Mouse (Mus musculus): ENCODE data around the gene Stk32c. TPM values are rescaled to one million over a fixed set of nuclear protein-coding genes. Genes with fewer than 3 reads are reported as not detected.

Stk32c gene
- total and polyA plus RNA-seq, 3 experiments: 0.21 TPM; not detected in 2

DNA sequence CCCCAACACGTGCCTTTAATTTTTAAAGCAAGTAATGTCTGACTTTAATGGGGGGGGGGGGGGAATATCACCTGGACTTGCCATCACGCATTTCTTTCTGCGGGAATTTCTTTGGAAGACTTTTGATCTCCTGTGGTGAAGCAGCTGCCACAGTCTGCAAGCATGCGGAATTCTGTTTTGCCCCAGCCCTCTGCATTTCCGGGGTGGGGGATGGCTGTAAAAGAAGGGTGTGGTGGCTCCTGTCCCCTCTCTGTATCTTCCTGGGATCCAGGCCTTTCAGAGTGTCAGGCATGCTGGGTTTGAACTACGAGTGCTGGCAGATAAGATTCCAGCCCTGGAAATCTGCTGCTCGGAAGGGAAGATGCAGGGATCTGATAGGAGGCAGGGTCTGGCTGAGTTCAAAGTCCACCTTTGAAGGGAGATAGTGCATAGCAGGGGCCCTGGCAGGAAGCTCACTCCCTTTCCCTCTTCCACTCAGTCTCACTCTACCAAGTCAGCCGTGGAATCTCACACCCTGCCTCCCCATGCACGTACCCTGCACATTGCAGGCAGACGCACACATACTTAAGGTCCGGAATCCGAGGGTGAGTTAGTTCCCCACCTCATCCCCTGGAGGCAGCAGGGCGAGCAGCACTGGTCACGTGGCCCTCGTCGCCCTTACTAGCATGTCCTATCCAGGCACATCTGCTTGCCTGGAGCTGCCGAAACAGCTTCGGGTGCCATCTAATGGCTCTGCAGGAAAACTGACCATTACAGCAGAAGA is 21.5 kb upstream of the Stk32c start (continued):
- TF ChIP-seq MYC (IDR thresholded peaks at IDR 0.05; ENCODE audit: low read depth, low read length): no peak
- peak; percentile 87 for TF ChIP-seq USF1 (IDR thresholded peaks at IDR 0.05; ENCODE audit: low read depth, low read length)
- TF ChIP-seq BHLHE40 (IDR thresholded peaks at IDR 0.05; ENCODE audit: borderline replicate concordance, low read depth, low read length): peak; percentile 63; the same call in 1 of the 2 replicates
- TF ChIP-seq ZNF384 (IDR thresholded peaks at IDR 0.05; ENCODE audit: low read depth, low read length): no peak
- no peak for TF ChIP-seq CHD2 (IDR thresholded peaks at IDR 0.05; ENCODE audit: low read length)
- TF ChIP-seq RCOR1 (IDR thresholded peaks at IDR 0.05; ENCODE audit: low read depth, low read length): no peak
- no peak for TF ChIP-seq KAT2A (conservative IDR thresholded peaks at IDR 0.05; ENCODE audit: low read depth, low read length)
- no peak for TF ChIP-seq EP300 (IDR thresholded peaks at IDR 0.05; ENCODE audit: low read depth in 1 of 2, low read length in 2 of 2)

DNA sequence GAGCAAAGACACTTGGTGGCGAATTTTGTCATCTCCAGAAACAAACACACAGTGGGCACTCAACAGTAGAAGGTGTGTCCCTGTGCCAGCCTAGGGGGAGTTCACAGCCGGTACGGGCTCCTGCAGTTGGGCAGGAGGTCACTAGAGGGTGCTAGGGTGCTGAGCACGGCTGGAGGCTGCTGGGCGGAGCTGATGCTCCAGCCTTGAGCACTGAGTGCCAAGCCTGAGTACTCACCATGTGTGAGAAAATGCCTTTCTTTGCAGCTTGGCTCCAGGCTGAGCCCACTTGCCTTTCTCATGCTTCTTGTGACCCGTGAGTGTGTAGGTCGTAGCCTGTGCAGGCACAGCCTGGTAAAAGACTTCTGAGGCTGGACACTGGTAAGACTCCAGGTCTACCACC is 20.6 kb upstream of the Stk32c start:
- Histone ChIP-seq H3K9ac (ENCODE audit: control insufficient read depth, low read depth, low read length, poor library complexity, severe bottlenecking) (peak overlapping the region; percentile 73), H3K36me3 (ENCODE audit: control insufficient read depth in 1 of 2, insufficient read depth in 2 of 2, low read length in 2 of 2) (no peaks in the 10 kb centered on the region), H3K9me3 (replicated peaks; ENCODE audit: insufficient read depth, low read length) (no peaks in the 10 kb centered on the region), H3K27ac (ENCODE audit: control insufficient read depth, low read depth, low read length) (no peak overlapping the region), H3K4me3 (ENCODE audit: control insufficient read depth in 1 of 2, insufficient read depth in 1 of 2, low read depth in 2 of 2, low read length in 2 of 2) (peak overlapping the region; percentile 42 to 59; a peak in 3 of 4 replicates), H3K4me1 (ENCODE audit: control insufficient read depth in 1 of 2, insufficient read depth in 2 of 2, low read length in 2 of 2) (peaks cover 0 to under 1% of the 10 kb centered on the region in 2 experiments; a peak in 1 of 4 replicates), H3K27me3 (ENCODE audit: control insufficient read depth in 1 of 2, insufficient read depth in 2 of 2, low read length in 2 of 2) (no peaks in the 10 kb centered on the region), H3K79me2 (ENCODE audit: control insufficient read depth, insufficient read depth, low read length, poor library complexity) (no peaks in the 10 kb centered on the region)
- DNase-seq (ENCODE audit: low read depth, low spot score): peak; percentile 90
- TF ChIP-seq EP300 (IDR thresholded peaks at IDR 0.05; ENCODE audit: low read depth in 1 of 2, low read length in 2 of 2) (no peak), E2F4 (IDR thresholded peaks at IDR 0.05; ENCODE audit: borderline replicate concordance, low read depth, low read length) (no peak), GATA1 (IDR thresholded peaks at IDR 0.05; ENCODE audit: low read depth, low read length) (no peak), GABPA (IDR thresholded peaks at IDR 0.05; ENCODE audit: low read depth, low read length) (no peak), NRF1 (IDR thresholded peaks at IDR 0.05; ENCODE audit: insufficient read depth, low read depth, low read length, poor library complexity, severe bottlenecking) (no peak; the same call in 1 of the 2 replicates), TBP (IDR thresholded peaks at IDR 0.05; ENCODE audit: low read depth, low read length) (no peak), SIN3A (IDR thresholded peaks at IDR 0.05; ENCODE audit: low read length) (peak; percentile 51; the same call in 1 of the 2 replicates), ELF1 (IDR thresholded peaks at IDR 0.05; ENCODE audit: low read depth, low read length) (no peak), SMC3 (IDR thresholded peaks at IDR 0.05; ENCODE audit: low read depth, low read length) (peak; percentile 95), CTCF (IDR thresholded peaks at IDR 0.05 in 2 of 3, conservative IDR thresholded peaks at IDR 0.05 in 1 of 3; ENCODE audit: control insufficient read depth in 1 of 3, insufficient read depth in 1 of 3, low read depth in 2 of 3, low read length in 3 of 3, poor library complexity in 1 of 3, severe bottlenecking in 1 of 3) (peak; percentile 92 to 98 (median 97)), USF2 (IDR thresholded peaks at IDR 0.05; ENCODE audit: borderline replicate concordance in 1 of 2, insufficient read depth in 1 of 2, low read depth in 1 of 2, low read length in 2 of 2) (no peak), HCFC1 (IDR thresholded peaks at IDR 0.05; ENCODE audit: low read depth, low read length) (no peak), POLR2AphosphoS5 (IDR thresholded peaks at IDR 0.05; ENCODE audit: borderline replicate concordance, low read depth, low read length) (no peak), POLR2A (IDR thresholded peaks at IDR 0.05; ENCODE audit: control insufficient read depth in 1 of 2, insufficient read depth in 1 of 2, low read depth in 1 of 2, low read length in 2 of 2, poor library complexity in 1 of 2) (peak in 1 of 2 experiments; percentile 58; a peak in 1 of 4 replicates), ZKSCAN1 (IDR thresholded peaks at IDR 0.05; ENCODE audit: low read depth, low read length) (no peak), ZNF384 (IDR thresholded peaks at IDR 0.05; ENCODE audit: low read depth, low read length) (no peak), RCOR1 (IDR thresholded peaks at IDR 0.05; ENCODE audit: low read depth, low read length) (no peak), MYB (IDR thresholded peaks at IDR 0.05; ENCODE audit: low read depth, low read length) (no peak), USF1 (IDR thresholded peaks at IDR 0.05; ENCODE audit: low read depth, low read length) (no peak), ZC3H11A (IDR thresholded peaks at IDR 0.05; ENCODE audit: low read depth, low read length) (peak; percentile 79), JUND (IDR thresholded peaks at IDR 0.05; ENCODE audit: low read depth, low read length) (no peak), CHD1 (IDR thresholded peaks at IDR 0.05; ENCODE audit: low read depth, low read length) (no peak), UBTF (IDR thresholded peaks at IDR 0.05; ENCODE audit: borderline replicate concordance, insufficient read depth, low read depth, low read length) (no peak), TCF12 (IDR thresholded peaks at IDR 0.05; ENCODE audit: low read depth, low read length) (no peak), RAD21 (IDR thresholded peaks at IDR 0.05; ENCODE audit: low read depth, low read length) (peak; percentile 96), MAFK (IDR thresholded peaks at IDR 0.05; ENCODE audit: borderline replicate concordance, low read depth, low read length) (no peak), POLR2AphosphoS2 (IDR thresholded peaks at IDR 0.05; ENCODE audit: low read length) (no peak), BHLHE40 (IDR thresholded peaks at IDR 0.05; ENCODE audit: borderline replicate concordance, low read depth, low read length) (no peak), MAX (IDR thresholded peaks at IDR 0.05; ENCODE audit: low read length) (peak; percentile 42; the same call in 1 of the 2 replicates), MYC (IDR thresholded peaks at IDR 0.05; ENCODE audit: low read depth, low read length) (peak; percentile 64; the same call in 1 of the 2 replicates), TAL1 (IDR thresholded peaks at IDR 0.05; ENCODE audit: low read length) (no peak)

Data from MEL (cell line).